Mouse (Mus musculus): Measurements from ENCODE around the gene Msl1.
A peak's percentile ranks its signal among the peaks of the same experiment; 100 is the strongest.
"Not testable (repeated sequence)": the region's sequence is repeated elsewhere in the genome, so short reads cannot be mapped to it uniquely, and the experiment has no call there.

Gene Msl1

DNA sequence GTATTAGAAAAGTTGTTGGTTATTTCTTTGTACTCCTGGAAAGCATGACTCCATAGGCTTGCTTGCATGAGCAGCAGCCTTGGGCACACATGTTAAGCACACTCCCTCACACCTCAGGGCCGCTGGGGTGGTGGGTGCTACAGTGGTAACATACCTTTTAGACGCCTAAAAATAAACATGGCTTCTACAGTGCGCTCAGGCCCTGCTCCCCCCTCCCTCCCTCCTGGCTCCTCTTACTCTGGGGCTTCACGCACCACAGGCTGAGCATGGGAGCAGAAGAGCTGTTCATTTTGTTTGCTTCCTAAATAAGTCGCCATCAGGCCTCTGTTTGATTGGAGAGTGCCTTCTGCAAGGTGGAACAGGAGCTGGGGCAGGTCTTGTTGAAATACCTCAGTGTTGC, 2.0 kb downstream of the Msl1 start:
- DNase-seq, result peak in 1 of 2 experiments; percentile 61

DNA sequence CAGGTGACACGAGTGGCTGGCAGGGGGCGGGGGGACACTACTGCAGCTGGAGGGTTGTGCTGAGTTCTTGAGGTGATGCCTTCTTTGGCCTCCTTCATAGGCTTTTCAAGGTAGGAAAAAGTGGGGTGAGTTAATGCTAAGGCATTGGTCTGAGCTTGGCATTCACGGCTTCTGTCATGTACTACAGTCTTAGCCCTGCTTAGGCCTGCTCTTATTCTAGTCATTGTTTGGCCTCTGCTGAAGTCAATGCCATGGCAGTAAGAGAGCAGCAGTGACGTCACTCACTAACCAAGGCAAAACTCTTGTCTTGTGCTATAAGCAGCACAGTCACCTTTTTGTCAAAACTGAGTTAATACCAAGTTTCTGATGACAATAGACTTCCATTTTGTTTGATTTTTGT, 2.6 kb downstream of the Msl1 start:
- DNase-seq, result no peak

- no peak for DNase-seq
Measured at GRCm38 (mm10) chr11:98804605-98805004, 9.3 kb downstream of the Msl1 start, which contains the start of gene Casc3. Casc3 (plus strand) TSS chr11:98804905.

- DNase-seq, result no peak
Measured at GRCm38 (mm10) chr11:98808417-98808816, 13.1 kb downstream of the Msl1 start.

DNA sequence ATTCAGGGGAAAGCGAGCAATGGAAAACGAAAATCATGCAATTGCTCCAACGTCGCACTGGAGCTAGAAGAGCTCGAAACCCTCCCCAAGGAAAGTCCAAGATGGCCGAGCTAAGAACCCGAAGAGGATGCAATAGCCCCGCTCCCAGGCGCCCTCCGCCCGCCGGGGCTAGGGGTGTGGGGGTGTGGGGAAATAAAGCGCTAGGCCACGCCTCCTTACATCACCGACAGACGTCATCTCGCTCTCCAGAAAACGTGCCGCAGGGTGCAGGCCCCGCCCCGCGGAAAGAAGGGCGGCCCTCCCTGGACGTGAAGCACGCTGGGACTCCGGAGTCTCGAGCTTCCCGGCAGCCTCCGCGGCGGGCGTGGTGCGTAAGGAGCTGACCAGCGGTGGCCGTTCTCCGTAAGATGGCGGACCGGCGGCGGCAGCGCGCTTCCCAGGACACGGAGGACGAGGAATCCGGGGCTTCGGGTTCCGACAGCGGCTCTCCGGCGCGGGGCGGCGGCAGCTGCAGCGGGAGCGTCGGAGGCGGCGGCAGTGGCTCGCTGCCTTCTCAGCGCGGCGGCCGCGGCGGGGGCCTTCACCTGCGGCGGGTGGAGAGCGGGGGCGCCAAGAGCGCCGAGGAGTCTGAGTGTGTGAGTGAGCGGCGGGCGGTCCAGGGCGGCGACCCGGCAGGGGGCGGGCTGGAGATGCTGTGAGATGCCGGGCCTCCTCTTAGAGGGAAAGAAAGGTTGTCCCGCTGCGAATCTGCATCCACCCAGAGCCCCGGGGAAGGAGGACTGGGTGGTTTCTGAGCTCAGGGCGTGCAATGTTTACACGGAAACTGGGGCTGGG, 14.4 kb downstream of the Msl1 start:
- DNase-seq, result peak; percentile 99 to 100

DNA sequence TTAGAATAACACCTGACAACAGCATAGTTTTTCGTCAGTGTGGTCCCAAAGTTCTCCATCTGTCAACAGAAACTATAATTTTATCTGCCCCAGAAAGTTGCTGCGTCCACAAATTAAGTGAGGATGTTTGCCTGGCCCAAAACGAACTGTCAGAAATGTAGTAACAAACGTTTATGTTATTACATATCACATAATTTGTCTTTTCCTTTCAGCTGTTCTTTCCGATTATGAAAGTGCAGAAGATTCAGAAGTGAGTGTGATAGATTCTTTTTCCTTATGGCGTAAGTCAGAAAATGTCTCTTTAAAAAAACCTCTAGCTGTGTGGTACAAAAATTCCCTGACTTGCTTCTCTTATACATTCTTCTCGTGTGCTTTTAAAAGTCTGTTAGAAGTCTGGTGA, 15.4 kb downstream of the Msl1 start:
- DNase-seq, result no peak

DNA sequence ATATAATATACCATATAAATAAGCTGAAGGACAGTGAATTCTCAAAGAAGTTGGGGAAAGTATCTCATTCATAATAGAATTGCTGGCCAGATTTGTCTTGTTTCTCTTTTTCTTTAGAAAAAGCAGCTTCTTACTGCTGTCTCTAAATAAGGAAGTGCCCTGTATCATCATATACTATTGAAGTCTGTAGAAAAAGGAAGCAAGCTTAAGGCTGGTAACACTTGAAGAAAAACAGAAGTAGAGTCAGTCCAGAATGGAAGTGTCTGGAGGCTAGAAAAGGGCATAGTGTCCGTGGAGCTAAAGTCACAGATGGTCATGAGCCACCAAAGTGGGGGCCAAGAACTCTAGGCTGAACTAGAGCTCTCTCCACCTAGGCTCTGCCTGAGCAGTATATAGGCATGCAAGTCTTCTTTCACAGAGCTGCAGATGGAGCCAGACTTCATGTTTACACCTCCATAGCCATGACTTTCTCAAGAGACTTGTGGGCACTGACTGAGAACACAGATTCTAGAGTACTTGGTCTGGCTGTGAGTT, 21.5 kb downstream of the Msl1 start:
- DNase-seq, result no peak

GRCm38 (mm10) chr11:98820968-98821367, 25.7 kb downstream of the Msl1 start:
- no peak for DNase-seq

DNA sequence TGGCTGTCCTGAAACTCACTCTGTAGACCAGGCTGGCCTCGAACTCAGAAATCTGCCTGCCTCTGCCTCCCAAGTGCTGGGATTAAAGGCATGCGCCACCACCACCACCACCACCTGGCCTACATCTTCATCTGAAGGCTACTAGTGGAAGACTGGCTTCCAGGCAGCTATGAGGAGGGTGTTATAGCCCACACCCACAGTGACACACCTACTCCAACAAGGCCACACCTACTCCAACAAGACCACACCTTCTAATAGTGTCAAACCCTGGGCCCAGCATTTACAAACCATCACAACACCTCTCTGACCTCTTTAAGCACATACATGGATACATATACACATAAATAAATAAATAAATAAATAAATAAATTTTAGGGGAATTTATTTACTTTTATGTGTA, 30.8 kb downstream of the Msl1 start:
- DNase-seq, result not testable (repeated sequence)

DNA sequence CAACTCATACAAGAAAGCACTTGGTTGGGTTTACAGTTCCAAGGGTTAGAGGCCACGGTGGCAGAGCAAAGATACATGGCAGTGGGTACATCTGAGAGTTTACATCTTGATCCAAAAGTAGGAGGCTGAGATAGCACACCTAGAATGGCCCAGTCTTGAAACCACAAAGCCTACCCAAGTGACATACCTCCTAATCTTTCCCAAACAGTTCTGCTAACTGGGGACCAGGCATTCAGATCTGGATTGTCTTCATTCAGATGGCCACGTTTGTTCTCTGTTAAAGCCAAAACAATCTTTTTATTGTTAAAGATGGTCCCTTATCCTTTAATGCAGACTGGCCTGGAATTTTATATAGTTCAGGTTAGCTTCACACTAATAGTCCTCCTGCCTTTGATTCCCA, 32.6 kb downstream of the Msl1 start:
- DNase-seq, result no peak

- DNase-seq, result peak; percentile 54 to 67
Measured at GRCm38 (mm10) chr11:98829091-98829775, 33.9 kb downstream of the Msl1 start.

DNA sequence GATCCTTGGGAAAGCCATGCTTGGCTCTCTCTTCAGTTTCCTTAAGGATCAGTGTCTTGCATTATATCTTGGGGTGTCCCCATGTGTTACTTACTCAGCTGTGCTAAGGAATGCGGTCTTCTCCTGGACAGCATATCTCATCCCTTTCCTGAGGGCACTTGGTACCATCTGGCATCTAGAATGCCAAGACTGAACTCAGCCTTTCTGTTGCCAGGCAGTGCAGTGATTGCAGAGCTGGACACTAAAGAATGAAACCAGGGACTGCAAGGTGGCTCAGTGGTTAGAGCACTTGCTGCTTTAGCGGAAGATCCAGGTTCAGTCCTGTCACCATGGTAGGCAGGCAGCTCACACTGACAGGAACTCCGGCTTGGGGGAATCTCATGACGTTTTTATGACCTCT, 34.6 kb downstream of the Msl1 start:
- no peak for DNase-seq

- DNase-seq, result no peak
Measured at GRCm38 (mm10) chr11:98835296-98835695, 40.0 kb downstream of the Msl1 start.

GRCm38 (mm10) chr11:98835725-98836124, 40.4 kb downstream of the Msl1 start:
- DNase-seq, result no peak

DNA sequence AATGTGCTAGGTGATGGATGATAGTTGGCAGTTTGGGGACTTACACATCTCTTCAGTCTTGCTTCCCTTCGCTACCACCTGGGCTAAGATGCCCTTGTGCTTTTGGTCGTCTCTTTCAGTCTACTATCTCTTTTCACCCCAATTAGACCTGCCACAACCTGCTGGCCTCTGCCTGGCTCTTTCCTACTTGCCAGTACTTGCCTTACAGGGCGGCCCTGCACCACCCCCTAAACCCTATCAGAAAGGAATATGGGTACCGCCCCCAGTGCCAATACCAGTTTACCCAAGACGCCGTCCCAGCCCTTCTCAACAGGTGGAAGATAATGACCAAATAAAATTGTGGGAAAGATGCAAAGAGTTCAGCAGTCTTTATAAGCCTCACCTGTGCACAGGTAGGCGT, 40.8 kb downstream of the Msl1 start:
- DNase-seq, result no peak

DNA sequence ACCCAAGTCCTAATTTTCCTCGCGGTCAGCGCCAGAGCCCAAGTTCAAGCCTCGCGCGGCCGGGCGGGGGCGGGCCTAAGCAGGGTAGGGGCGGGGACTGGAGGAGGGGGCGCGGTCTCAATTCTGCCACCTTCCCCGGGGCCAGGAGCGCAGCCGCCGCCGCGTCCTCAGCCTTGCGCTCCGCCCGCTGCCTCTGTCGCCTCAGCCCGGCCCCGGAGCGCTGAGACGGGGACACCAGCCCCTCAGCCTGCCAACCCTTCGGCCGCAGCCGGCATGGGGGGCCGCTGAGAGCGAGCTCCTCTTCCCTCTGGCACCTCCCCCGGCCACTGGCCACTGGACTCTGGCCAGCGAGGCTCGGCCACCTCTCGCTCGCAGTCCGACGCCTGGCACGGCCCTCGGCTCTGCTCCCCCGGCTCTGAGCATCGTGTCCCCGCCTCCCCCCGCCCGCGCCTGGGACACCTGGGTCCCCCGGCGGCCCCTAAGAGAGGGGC, 41.4 kb downstream of the Msl1 start, which contains the start of gene Rapgefl1:
Rapgefl1 (plus strand) TSS at position 135 of the 491 bp plus-strand sequence.
- peak; percentile 88 to 91 for DNase-seq

GRCm38 (mm10) chr11:98837231-98837704, 42.0 kb downstream of the Msl1 start:
- DNase-seq, result peak; percentile 35 to 49

GRCm38 (mm10) chr11:98837917-98838316, 42.6 kb downstream of the Msl1 start:
- peak in 1 of 2 experiments; percentile 22 for DNase-seq

GRCm38 (mm10) chr11:98838512-98838911, 43.2 kb downstream of the Msl1 start:
- peak in 1 of 2 experiments; percentile 25 for DNase-seq

GRCm38 (mm10) chr11:98839402-98839801, 44.1 kb downstream of the Msl1 start:
- DNase-seq, result peak in 1 of 2 experiments; percentile 38

DNA sequence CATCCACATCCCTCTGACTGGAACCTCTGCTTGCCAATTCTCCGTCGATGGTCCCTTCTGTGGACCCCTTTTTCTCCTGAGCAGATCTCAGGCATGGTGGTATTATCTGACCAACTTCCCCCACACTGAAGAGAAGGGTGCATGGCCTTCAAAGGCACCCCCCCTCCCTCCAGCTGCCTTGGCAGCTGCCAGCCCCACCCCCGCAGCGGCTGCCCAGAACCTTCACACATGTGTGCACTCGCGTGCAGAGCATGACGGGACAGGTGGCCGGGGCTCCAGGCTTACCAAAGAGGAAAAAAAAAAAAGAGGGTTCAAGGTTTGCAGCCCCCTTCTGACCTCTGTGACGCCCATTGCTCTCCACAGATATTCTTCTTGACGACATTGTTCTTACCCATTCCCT, 44.6 kb downstream of the Msl1 start:
- DNase-seq, result peak; percentile 42 to 71

DNA sequence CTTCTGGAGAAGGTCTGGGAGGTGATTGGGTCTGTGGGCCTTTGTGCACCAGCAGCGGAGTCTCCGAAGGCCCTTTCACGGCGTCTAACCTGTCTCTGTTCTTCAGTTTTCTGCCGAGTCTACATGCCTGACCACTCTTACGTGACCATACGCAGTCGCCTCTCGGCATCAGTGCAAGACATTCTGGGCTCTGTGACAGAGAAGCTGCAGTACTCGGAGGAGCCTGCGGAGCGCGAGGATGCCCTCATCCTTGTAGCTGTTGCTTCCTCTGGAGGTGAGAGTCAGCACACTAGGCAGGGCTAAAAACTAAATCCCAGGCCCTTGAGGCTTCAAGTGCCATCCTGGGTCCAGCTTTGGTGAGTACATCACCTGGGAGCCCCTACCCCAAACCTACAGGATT, 50.7 kb downstream of the Msl1 start:
- DNase-seq, result peak; percentile 46 to 66

DNA sequence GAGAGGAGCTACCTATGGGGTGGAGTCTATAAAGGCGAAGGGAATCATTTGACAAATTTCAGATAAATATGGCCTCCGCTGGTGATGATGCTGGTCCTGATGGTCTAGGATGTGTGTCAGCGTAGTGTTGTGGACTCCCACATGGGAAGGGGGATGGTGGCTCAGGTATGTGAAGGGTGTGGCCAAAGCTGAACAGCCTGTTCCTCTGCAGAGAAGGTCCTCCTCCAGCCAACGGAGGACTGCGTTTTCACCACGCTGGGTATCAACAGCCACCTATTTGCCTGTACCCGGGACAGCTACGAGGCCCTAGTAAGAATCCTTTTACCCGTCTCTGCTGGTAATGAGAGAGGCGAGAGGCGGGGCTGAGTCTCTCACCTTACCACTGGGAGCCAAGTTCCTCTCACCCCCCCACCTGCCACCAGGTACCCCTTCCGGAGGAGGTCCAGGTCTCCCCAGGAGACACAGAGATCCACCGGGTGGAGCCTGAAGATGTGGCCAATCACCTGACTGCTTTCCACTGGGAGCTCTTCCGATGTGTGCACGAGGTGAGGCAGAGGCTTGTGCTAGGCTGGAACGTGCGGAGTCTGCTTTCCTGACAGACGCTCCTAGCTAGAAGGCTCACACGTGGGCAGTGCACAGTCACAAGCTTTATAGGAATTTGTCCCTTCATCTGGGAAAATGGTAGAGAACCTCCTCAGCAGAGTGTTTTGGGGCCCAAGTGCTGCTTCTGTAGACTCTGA, 51.7 kb downstream of the Msl1 start:
- DNase-seq, result no peak
